Comparison of ENCODE assay signal across 8 mouse cellular contexts in genomic region chr6:35176979-35177649, GRCm38 (mm10). TPM values are rescaled to one million over a fixed set of nuclear protein-coding genes. Genes with fewer than 3 reads are reported as not detected.
DNase-seq lines count a peak whose midpoint lies in the region; ATAC-seq lines count a peak whose summit lies in the region.

Gene Nup205, plus strand, starts transcription at chr6:35177421.

- 3% methylated on average over 34 of the region's 34 CpGs for WGBS in hindbrain, embryonic 14.5 days

- peak; percentile 82 to 83 for DNase-seq in cerebellum, postnatal 36 days
- peak; percentile 88 to 91 for DNase-seq in frontal cortex, postnatal 36 days (ENCODE audit: low spot score in 2 of 2)
- peak; percentile 83 for DNase-seq in hindbrain, embryonic 14.5 days (ENCODE audit: low spot score)
- DNase-seq in layer of hippocampus, postnatal 25 days (ENCODE audit: extremely low spot score in 1 of 2, low spot score in 1 of 2), result peak; percentile 63 to 91
- peak; percentile 70 for DNase-seq in lung, postnatal 14 days
- DNase-seq in ovary, postnatal 36 days (ENCODE audit: low spot score), result peak; percentile 84
- peak; percentile 33 for DNase-seq in urinary bladder, postnatal 10 days (ENCODE audit: low spot score)

- ATAC-seq in activated CD4-positive, CD25-positive, alpha-beta regulatory T cell, adult 4 months, result peak; percentile 94
- peak; percentile 94 for ATAC-seq in hindbrain, embryonic 14.5 days (ENCODE audit: low FRiP score)

- H3K27me3 ChIP-seq in hindbrain, embryonic 14.5 days (ENCODE audit: control insufficient read depth, insufficient read depth, low read length), result no peaks in the 10 kb centered on the region

- no peaks in the 10 kb centered on the region for H3K9me3 ChIP-seq in hindbrain, embryonic 14.5 days (ENCODE audit: control insufficient read depth, low read length)

- no peaks in the 10 kb centered on the region for H3K36me3 ChIP-seq in hindbrain, embryonic 14.5 days (replicated peaks; ENCODE audit: control insufficient read depth, insufficient read depth)

- peak within 1 kb of the TSS; percentile 100 for H3K27ac ChIP-seq in hindbrain, embryonic 14.5 days

- H3K4me2 ChIP-seq in hindbrain, embryonic 14.5 days (replicated peaks), result peak within 1 kb of the TSS; percentile 85

- H3K4me3 ChIP-seq in hindbrain, embryonic 14.5 days (replicated peaks; ENCODE audit: low read length), result peak within 1 kb of the TSS; percentile 96

- H3K9ac ChIP-seq in hindbrain, embryonic 14.5 days, result peak within 1 kb of the TSS; percentile 88

- H3K4me1 ChIP-seq in hindbrain, embryonic 14.5 days (replicated peaks; ENCODE audit: control insufficient read depth, insufficient read depth, low read length), result peaks cover 9% of the 10 kb centered on the region

RNA-seq across cellular contexts. Expression of gene Nup205, which starts in this region (rescaled TPM):
- 10 to 100 TPM; 18.0 to 18.6 TPM for polyA plus RNA-seq in activated CD4-positive, CD25-positive, alpha-beta regulatory T cell, adult 4 months (2017; shearing (Covaris generic))
- polyA plus RNA-seq in hindbrain, embryonic 14.5 days (2014; fragmentation: Nextera tagmentation; extraction: Ambion mirVana), result 27.7 and 32.0 TPM in 2 replicates
- total RNA-seq in layer of hippocampus, postnatal 25 days (2021), result 10 to 100 TPM; 23.6 to 27.1 TPM

Comparison
In these comparisons a context has a peak if more than half of its experiments do, and no peak if none do; other contexts are left out.
1. Peak in every context shown above with its lines: DNase-seq, ATAC-seq, H3K4me3 ChIP-seq and H3K27ac ChIP-seq.
2. DNase-seq: peak in every context shown above with its lines; median percentile 90 in frontal cortex, postnatal 36 days; 84 in ovary, postnatal 36 days; 83 in hindbrain, embryonic 14.5 days; 82 in cerebellum, postnatal 36 days; 77 in layer of hippocampus, postnatal 25 days; 70 in lung, postnatal 14 days; 33 in urinary bladder, postnatal 10 days.